Mouse (Mus musculus) ZHBTc4 (cell line): ENCODE results near the gene Ubp1.

Source experiments
- DNase-seq: peaks from one replicate; pipeline ENCODE4 v3.0.0-alpha.2; 2011; ENCODE audit warnings: low read depth, low spot score

The Ubp1 gene

DNA sequence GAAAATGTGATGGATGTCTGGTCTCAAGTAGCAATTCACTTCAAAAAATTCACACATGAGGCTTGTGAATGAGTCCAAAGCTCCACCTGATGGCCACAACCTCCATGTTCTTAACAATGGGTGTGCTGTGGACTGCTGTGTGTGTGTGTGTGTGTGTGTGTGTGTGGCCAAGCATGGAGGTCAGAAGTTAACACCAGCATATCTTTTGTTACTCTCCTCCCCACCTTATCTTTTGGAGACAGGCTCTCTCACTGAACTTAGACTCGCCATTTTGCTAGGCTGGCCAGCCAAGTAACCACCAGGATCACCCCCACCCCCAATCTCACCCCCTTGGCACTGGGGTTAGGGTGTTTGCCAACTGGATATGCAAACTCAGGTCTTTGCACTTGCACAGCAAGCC, 83.3 kb downstream of the Ubp1 start:
- no peak for DNase-seq

DNA sequence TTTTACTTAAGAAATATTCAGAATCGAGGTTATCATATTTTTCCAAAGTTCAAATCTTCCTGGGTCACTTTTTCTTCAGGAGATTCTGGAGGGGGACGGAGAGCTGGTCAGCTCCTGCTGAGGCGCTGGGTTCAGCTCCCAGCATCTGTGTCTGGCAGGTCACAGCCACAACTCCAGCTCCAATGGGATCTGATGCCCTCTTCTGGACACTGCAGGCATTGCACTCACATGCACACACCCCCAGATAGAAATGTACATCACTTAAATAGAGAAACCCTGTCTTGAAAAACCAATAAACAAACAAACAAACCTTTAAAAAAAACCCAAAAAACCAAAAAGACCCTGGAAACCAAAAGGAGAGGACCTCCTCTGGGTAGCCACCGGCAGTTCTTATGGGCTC, 85.0 kb downstream of the Ubp1 start:
- peak; percentile 82 for DNase-seq

DNA sequence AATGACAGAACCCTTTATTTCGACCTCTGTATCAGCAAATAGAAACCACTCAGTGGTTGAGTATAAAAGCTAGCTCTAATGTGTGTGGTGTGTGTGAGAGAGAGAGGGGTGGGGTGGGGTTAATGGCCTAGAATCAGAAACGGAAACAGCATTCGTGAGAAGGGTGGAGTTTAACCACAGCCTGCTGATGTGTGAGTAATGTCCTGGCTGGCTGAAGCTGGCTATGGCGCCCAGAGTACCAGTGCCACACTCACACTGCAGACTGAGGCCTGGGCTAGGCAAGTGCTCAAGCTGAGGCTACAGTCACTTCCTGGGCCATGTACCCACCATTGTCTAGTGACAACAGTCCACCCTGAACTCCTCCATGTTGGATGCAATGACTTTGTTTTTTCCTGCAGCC, 85.7 kb downstream of the Ubp1 start:
- peak; percentile 39 for DNase-seq

DNA sequence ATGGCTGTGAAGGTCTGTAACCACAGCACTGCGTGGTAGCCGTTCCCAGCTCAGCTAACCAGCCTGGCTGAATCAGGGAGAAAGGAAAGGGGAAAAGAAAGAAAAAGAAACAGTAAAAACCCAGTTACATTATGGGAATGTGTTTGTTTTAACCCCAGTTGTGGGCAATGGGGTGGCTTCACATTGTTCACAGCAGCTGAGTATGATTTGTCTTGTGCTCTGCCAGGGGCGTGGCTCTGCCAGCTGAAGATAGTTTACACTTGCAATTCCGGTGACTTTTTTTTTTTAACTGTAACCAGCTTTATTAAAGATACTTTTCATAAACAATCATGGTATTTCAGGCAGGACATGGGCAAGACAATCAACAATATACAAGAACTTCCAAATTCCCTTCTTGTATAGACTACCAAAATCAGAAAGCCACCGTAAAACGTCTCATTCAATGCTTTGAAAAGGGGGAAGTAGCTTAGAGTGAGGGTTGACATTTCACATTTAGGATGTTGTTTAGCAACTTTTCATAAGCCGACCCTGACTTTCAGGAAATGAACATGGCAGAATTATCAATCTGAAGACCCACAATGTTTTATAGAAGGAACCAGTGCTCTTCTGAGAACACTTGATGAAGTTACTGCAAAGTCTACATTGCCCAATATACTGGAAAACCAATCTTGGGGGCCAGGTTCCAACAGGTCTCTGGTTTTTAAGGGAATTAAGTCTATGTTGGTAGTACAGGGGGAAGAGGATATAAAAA, 88.5 kb downstream of the Ubp1 start:
- no peak for DNase-seq

DNA sequence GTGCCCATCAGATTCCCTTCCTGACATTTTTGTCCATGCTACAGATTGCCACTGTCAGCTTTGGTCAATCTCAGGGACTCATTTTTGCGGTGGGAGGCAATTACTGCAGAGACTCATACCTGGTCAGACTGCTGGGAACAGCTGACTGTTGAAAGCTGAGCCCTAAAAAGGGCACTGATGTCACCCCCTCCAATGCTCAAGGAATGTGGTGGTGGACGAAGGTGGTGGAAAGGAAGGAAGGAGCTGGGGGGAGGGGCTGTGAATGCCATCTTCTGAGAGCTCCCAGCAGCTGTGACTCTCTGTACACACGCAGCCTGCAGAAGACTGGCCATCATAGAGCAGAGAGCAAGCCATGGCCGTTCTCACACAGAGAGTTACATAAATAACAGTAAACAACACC, 91.4 kb downstream of the Ubp1 start:
- no peak for DNase-seq

DNA sequence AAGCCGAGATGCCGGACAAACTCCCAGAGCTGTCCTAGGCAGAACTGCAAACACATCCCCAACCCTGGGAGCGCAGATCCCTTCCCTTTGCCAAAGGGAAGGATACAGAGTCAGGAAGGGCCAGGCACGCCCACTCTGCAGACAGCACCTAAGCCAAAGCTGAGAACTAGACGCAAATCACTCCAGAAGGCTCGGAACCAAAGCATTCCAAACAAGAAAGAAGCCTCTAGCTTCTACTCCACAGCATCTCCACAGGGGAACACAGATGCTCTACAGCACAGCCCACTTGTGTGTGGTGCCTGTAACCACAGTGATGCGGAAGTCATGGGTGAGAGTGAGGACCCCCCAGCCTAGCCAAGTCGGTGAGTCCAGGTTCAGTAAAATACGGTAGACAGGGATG, 94.4 kb downstream of the Ubp1 start:
- no peak for DNase-seq

DNA sequence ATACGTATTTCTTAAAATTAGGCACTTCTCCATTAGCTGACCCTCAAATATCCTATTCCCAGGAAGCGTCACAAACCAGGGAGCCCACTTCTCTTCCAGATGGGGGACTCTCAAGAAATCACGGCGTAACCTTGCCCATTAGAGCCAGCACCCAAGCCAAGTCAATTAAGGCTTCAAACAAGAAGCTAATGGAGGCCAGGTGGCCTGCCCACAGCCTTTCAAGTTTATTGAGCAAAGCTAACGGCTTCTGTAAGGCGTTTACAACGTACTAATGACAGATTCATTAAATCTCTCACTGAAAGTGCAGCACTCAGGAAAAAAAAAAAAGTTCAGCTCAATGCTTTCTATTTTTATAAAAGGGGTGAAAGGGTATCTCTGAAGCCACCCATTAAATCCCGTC, 95.1 kb downstream of the Ubp1 start:
- DNase-seq = no peak

DNA sequence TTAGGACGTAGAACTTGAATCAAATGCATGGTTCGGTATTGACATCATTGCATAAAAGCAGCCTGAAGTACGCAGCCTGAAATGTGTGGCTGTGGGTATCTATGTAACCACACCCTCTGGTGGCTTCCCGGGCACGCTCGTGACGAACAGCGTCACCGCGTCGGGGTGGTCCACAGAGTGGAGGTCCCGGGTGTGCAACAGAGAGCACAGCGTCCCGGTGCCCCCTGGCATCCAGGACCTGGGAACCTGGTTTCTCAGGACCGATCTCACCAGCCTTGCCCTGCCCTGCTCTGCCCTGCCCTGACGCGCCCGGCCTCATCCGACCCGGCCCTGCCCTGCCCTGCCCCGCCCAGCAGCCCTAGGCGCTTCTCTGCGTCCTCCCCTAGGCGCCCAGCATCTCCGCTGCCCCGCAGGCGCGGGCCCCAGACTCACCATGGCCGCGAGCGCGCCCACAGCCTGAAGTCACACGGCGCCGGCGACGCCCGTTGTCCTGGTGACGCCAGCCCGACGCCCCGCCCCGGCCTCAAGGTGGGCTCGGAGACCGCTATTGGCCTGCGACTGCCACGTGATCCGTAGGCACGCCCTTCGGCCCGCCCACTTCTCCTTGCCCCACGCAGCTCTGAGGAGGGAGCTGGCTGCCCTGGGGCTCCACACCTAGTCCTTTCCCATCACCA, 95.7 kb downstream of the Ubp1 start:
- DNase-seq = peak; percentile 97
